ENCODE assay signal across 18 mouse cellular contexts in the genomic region with DNA sequence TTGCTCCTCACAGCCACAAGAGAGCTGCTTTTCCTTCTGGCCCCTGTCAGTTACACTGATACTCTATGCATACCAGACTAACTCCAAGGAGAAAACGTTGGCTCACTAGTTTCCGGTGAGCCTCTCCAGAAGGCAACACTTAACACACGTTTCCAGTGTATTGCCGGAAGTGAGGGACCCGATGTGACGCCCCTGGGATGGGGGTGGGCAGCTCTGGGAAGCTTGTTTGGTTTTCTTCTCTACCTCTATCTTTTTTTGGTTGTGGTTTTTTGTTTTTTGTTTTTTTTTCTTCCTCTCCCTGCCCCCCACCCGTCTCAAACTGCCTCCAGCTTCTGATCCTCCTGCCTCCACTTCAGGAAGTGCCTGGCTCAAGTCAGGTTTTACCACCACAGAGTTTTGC. TPM values are rescaled to one million over a fixed set of nuclear protein-coding genes. Genes with fewer than 3 reads are reported as not detected.
A peak's percentile ranks its signal among the peaks of the same experiment; 100 is the strongest.
DNase-seq lines count a peak whose midpoint lies in the region; ATAC-seq and TF ChIP-seq lines count a peak whose summit lies in the region.
"Had no signal": no experiment of that assay in that cellular context is flagged by ENCODE, and none has a peak within 500 bp of the region (broad histone marks: within the 10 kb centered on the region; RNA-seq: fewer than 3 reads in every experiment).

No protein-coding gene starts in this region.

- H3K9me3 ChIP-seq in heart, embryonic 16.5 days (replicated peaks; ENCODE audit: control insufficient read depth, low read length): no peaks in the 10 kb centered on the region
- no peaks in the 10 kb centered on the region for H3K9me3 ChIP-seq in MEL (replicated peaks; ENCODE audit: insufficient read depth, low read length)
- no peaks in the 10 kb centered on the region for H3K9me3 ChIP-seq in liver, embryonic 11.5 days (ENCODE audit: control insufficient read depth, low read length)
- H3K9me3 ChIP-seq in midbrain, postnatal 0 days (ENCODE audit: low read length): no peaks in the 10 kb centered on the region
- H3K9me3 ChIP-seq: embryonic facial prominence, embryonic 12.5 days had no signal

- no peak overlapping the region for H3K9ac ChIP-seq in heart, embryonic 16.5 days (ENCODE audit: low read length)
- no peak overlapping the region for H3K9ac ChIP-seq in heart, adult 2 months (ENCODE audit: low read depth, low read length)
- H3K9ac ChIP-seq in MEL (ENCODE audit: control insufficient read depth, low read depth, low read length, poor library complexity, severe bottlenecking): peak overlapping the region; percentile 96
- H3K9ac ChIP-seq in liver, embryonic 11.5 days (ENCODE audit: low read depth, low read length): 0 out of 2 replicates have a peak overlapping the region, but pooled peaks have one; percentile 2
- H3K9ac ChIP-seq in midbrain, postnatal 0 days (replicated peaks; ENCODE audit: low read length, poor library complexity, severe bottlenecking): no peak overlapping the region
- H3K9ac ChIP-seq: embryonic facial prominence, embryonic 12.5 days had no signal

- TF ChIP-seq RAD21 in MEL (IDR thresholded peaks at IDR 0.05; ENCODE audit: low read depth, low read length): no peak

- TF ChIP-seq POLR2A in heart, adult 2 months (IDR thresholded peaks at IDR 0.05; ENCODE audit: insufficient read depth, low read depth, low read length): no peak
- TF ChIP-seq POLR2A in MEL (IDR thresholded peaks at IDR 0.05; ENCODE audit: control insufficient read depth in 1 of 2, insufficient read depth in 1 of 2, low read depth in 1 of 2, low read length in 2 of 2, poor library complexity in 1 of 2): 0 out of 4 replicates have a peak, but pooled peaks of 1 of the 2 experiments have one; percentile 30
- TF ChIP-seq POLR2A in thymus, adult 2 months (IDR thresholded peaks at IDR 0.05; ENCODE audit: control insufficient read depth, extremely low read depth, insufficient read depth, low read length, poor library complexity): no peak

- H3K4me1 ChIP-seq in heart, embryonic 16.5 days (ENCODE audit: control insufficient read depth, insufficient read depth, low read length): peaks cover 8% of the 10 kb centered on the region
- H3K4me1 ChIP-seq in heart, adult 2 months (ENCODE audit: control insufficient read depth, insufficient read depth, low read length): 0 out of 2 replicates have a peak, but pooled peaks cover 1% of the 10 kb centered on the region
- H3K4me1 ChIP-seq in MEL (ENCODE audit: control insufficient read depth in 1 of 2, insufficient read depth in 2 of 2, low read length in 2 of 2): peaks cover 10 to 19% of the 10 kb centered on the region in 2 experiments
- peaks cover 11% of the 10 kb centered on the region for H3K4me1 ChIP-seq in liver, embryonic 11.5 days (replicated peaks; ENCODE audit: control insufficient read depth, insufficient read depth, low read length)
- peaks cover 17% of the 10 kb centered on the region for H3K4me1 ChIP-seq in thymus, adult 2 months (replicated peaks; ENCODE audit: control insufficient read depth, insufficient read depth, low read length)
- no peaks in the 10 kb centered on the region; the same call in 1 of the 2 replicates for H3K4me1 ChIP-seq in midbrain, postnatal 0 days (ENCODE audit: insufficient read depth, low read length)

- TF ChIP-seq CTCF in heart, adult 2 months (IDR thresholded peaks at IDR 0.05): no peak
- no peak for TF ChIP-seq CTCF in MEL (IDR thresholded peaks at IDR 0.05 in 2 of 3, conservative IDR thresholded peaks at IDR 0.05 in 1 of 3; ENCODE audit: control insufficient read depth in 1 of 3, insufficient read depth in 1 of 3, low read depth in 2 of 3, low read length in 3 of 3, poor library complexity in 1 of 3, severe bottlenecking in 1 of 3)
- TF ChIP-seq CTCF in thymus, adult 2 months (IDR thresholded peaks at IDR 0.05; ENCODE audit: borderline replicate concordance, control insufficient read depth, extremely low read depth, insufficient read depth, low read length, poor library complexity): no peak
- TF ChIP-seq CTCF in midbrain, postnatal 0 days (IDR thresholded peaks at IDR 0.05): no peak

- intact Hi-C loops in heart, adult 2 months (cut with DNase I): no loop called here

- H3K27me3 ChIP-seq in heart, embryonic 16.5 days (ENCODE audit: control insufficient read depth, insufficient read depth, low read length): no peaks in the 10 kb centered on the region
- H3K27me3 ChIP-seq in heart, adult 2 months (ENCODE audit: control insufficient read depth, insufficient read depth, low read length): no peaks in the 10 kb centered on the region
- no peaks in the 10 kb centered on the region for H3K27me3 ChIP-seq in MEL (ENCODE audit: control insufficient read depth in 1 of 2, insufficient read depth in 2 of 2, low read length in 2 of 2)
- H3K27me3 ChIP-seq in liver, embryonic 11.5 days (replicated peaks; ENCODE audit: control insufficient read depth, insufficient read depth, low read length): no peaks in the 10 kb centered on the region
- no peaks in the 10 kb centered on the region for H3K27me3 ChIP-seq in thymus, adult 2 months (ENCODE audit: control insufficient read depth, insufficient read depth, low read length)
- no peaks in the 10 kb centered on the region for H3K27me3 ChIP-seq in midbrain, postnatal 0 days (ENCODE audit: insufficient read depth, low read length)
- H3K27me3 ChIP-seq: embryonic facial prominence, embryonic 12.5 days had no signal

- no peak for DNase-seq in heart, adult 2 months
- DNase-seq in MEL (ENCODE audit: low read depth, low spot score): peak; percentile 78
- DNase-seq in liver, embryonic 11.5 days (ENCODE audit: low spot score): no peak
- peak; percentile 47 for DNase-seq in thymus, adult 2 months
- no peak for DNase-seq in retina, postnatal 1 day
- no peak for DNase-seq in midbrain, postnatal 0 days (ENCODE audit: low spot score)
- DNase-seq in testis, postnatal 10 days (ENCODE audit: low spot score): no peak
- DNase-seq: adrenal gland, adult 2 months; cerebellum, adult 11-12 months; heart, postnatal 10 days; lung, postnatal 10 days had no signal

- H3K4me3 ChIP-seq in heart, embryonic 16.5 days (ENCODE audit: low read length): no peak overlapping the region
- H3K4me3 ChIP-seq in heart, adult 2 months: no peak overlapping the region
- H3K4me3 ChIP-seq in MEL (ENCODE audit: control insufficient read depth in 1 of 2, insufficient read depth in 1 of 2, low read depth in 2 of 2, low read length in 2 of 2): peak overlapping the region; percentile 11 to 56; a peak in 3 of 4 replicates
- H3K4me3 ChIP-seq in liver, embryonic 11.5 days (ENCODE audit: low read depth, low read length): no peak overlapping the region
- no peak overlapping the region for H3K4me3 ChIP-seq in thymus, adult 2 months (ENCODE audit: control insufficient read depth, insufficient read depth, low read length)
- H3K4me3 ChIP-seq in midbrain, postnatal 0 days (ENCODE audit: low read depth, low read length): no peak overlapping the region
- H3K4me3 ChIP-seq: embryonic facial prominence, embryonic 12.5 days; myocyte had no signal

- TF ChIP-seq EP300 in heart, adult 2 months (IDR thresholded peaks at IDR 0.05; ENCODE audit: insufficient read depth, low read depth, low read length): no peak
- TF ChIP-seq EP300 in MEL (IDR thresholded peaks at IDR 0.05; ENCODE audit: low read depth in 1 of 2, low read length in 2 of 2): peak; percentile 31 to 48

- 63% methylated on average over 7 of the region's 7 CpGs for WGBS in heart, embryonic 16.5 days
- WGBS in heart, adult 2 months: 48% methylated on average over 7 of the region's 7 CpGs
- 42% methylated on average over 7 of the region's 7 CpGs for whole genome bisulfite sequencing in liver, embryonic 11.5 days
- WGBS in thymus, adult 2 months: 13% methylated on average over 7 of the region's 7 CpGs
- WGBS in midbrain, postnatal 0 days: 78% methylated on average over 7 of the region's 7 CpGs

- H3K4me2 ChIP-seq in heart, embryonic 16.5 days (ENCODE audit: low read depth, low read length): no peak overlapping the region
- peak overlapping the region; percentile 79 for H3K4me2 ChIP-seq in liver, embryonic 11.5 days
- no peak overlapping the region for H3K4me2 ChIP-seq in midbrain, postnatal 0 days (ENCODE audit: low read depth, low read length, poor library complexity, severe bottlenecking)
- H3K4me2 ChIP-seq: embryonic facial prominence, embryonic 12.5 days had no signal

- no peaks in the 10 kb centered on the region for H3K36me3 ChIP-seq in heart, embryonic 16.5 days (ENCODE audit: control insufficient read depth, insufficient read depth)
- peaks cover 6% of the 10 kb centered on the region; the same call in 1 of the 2 replicates for H3K36me3 ChIP-seq in heart, adult 2 months (ENCODE audit: control insufficient read depth, insufficient read depth, low read length)
- H3K36me3 ChIP-seq in MEL (ENCODE audit: control insufficient read depth in 1 of 2, insufficient read depth in 2 of 2, low read length in 2 of 2): peaks cover 0 to 24% of the 10 kb centered on the region in 2 experiments; a peak in 2 of 4 replicates
- no peaks in the 10 kb centered on the region for H3K36me3 ChIP-seq in liver, embryonic 11.5 days (ENCODE audit: control insufficient read depth, insufficient read depth, low read length)
- H3K36me3 ChIP-seq in thymus, adult 2 months (ENCODE audit: control insufficient read depth, insufficient read depth, low read length): no peaks in the 10 kb centered on the region
- H3K36me3 ChIP-seq in midbrain, postnatal 0 days (ENCODE audit: insufficient read depth, low read length): no peaks in the 10 kb centered on the region
- H3K36me3 ChIP-seq: embryonic facial prominence, embryonic 12.5 days had no signal

- no peaks in the 10 kb centered on the region for H3K79me2 ChIP-seq in heart, adult 2 months (replicated peaks; ENCODE audit: control insufficient read depth, insufficient read depth, low read length)
- H3K79me2 ChIP-seq in MEL (ENCODE audit: control insufficient read depth, insufficient read depth, low read length, poor library complexity): peaks cover 11% of the 10 kb centered on the region

- peak overlapping the region; percentile 11; the same call in 1 of the 2 replicates for H3K27ac ChIP-seq in heart, embryonic 16.5 days (ENCODE audit: low read length)
- no peak overlapping the region for H3K27ac ChIP-seq in heart, adult 2 months
- peak overlapping the region; percentile 99 for H3K27ac ChIP-seq in MEL (ENCODE audit: control insufficient read depth, low read depth, low read length)
- H3K27ac ChIP-seq in liver, embryonic 11.5 days (ENCODE audit: low read depth, low read length): peak overlapping the region; percentile 30; the same call in 1 of the 2 replicates
- peak overlapping the region; percentile 96 for H3K27ac ChIP-seq in thymus, adult 2 months (ENCODE audit: control insufficient read depth, insufficient read depth, low read length)
- H3K27ac ChIP-seq in midbrain, postnatal 0 days (ENCODE audit: low read depth, low read length): no peak overlapping the region
- H3K27ac ChIP-seq: embryonic facial prominence, embryonic 12.5 days had no signal

- no peak for ATAC-seq in heart, embryonic 16.5 days (replicated peaks; ENCODE audit: extremely low read depth, insufficient read depth, low FRiP score)
- ATAC-seq in liver, embryonic 11.5 days (replicated peaks; ENCODE audit: low FRiP score): no peak
- ATAC-seq in midbrain, postnatal 0 days (ENCODE audit: low FRiP score): no peak
- ATAC-seq: forebrain, embryonic 14.5 days had no signal

RNA-seq across cellular contexts. Expression of a gene that starts 18.1 kb away (rescaled TPM):
- polyA plus RNA-seq in heart, embryonic 16.5 days (2015; fragmentation: Nextera tagmentation; extraction: Ambion mirVana): 528 and 599 TPM in 2 replicates
- 100 to 1,000 TPM; 185 to 192 TPM for total RNA-seq in heart, adult 2 months (2021)
- polyA plus RNA-seq in heart, adult 2 months (2012; rRNA removed): 66.1 and 95.9 TPM in 2 replicates
- total RNA-seq in MEL (2012; rRNA removed): 868 and 882 TPM in 2 replicates
- polyA plus RNA-seq in MEL (2012; ENCODE audit: insufficient read depth in 1 of 2, insufficient read length in 2 of 2, low read depth in 1 of 2, low replicate concordance in 2 of 2, missing spikeins in 1 of 2): 1,000 to 10,000 TPM in 1 of 2 experiments, 100 to 1,000 TPM in 1; 722 to 2,287 TPM
- 960 and 1,037 TPM in 2 replicates for polyA plus RNA-seq in liver, embryonic 11.5 days (2014; fragmentation: Nextera tagmentation; extraction: Ambion mirVana)
- polyA plus RNA-seq in thymus, adult 2 months (2012; rRNA removed): 316 and 376 TPM in 2 replicates
- total RNA-seq in midbrain, postnatal 0 days (2014; rRNA removed): 154 and 159 TPM in 2 replicates
- polyA plus RNA-seq in midbrain, postnatal 0 days (2015; fragmentation: Nextera tagmentation; extraction: Ambion mirVana): 173 and 183 TPM in 2 replicates

RNA-seq across cellular contexts. Expression of a gene that starts 20.1 kb away (rescaled TPM):
- 2.0 and 3.0 TPM in 2 replicates for polyA plus RNA-seq in heart, embryonic 16.5 days (2015; fragmentation: Nextera tagmentation; extraction: Ambion mirVana)
- under 1 TPM; 0.47 to 0.64 TPM for total RNA-seq in heart, adult 2 months (2021)
- 0.09 and 0.29 TPM in 2 replicates for polyA plus RNA-seq in heart, adult 2 months (2012; rRNA removed)
- 17.9 and 20.4 TPM in 2 replicates for total RNA-seq in MEL (2012; rRNA removed)
- polyA plus RNA-seq in MEL (2012; ENCODE audit: insufficient read depth in 1 of 2, insufficient read length in 2 of 2, low read depth in 1 of 2, low replicate concordance in 2 of 2, missing spikeins in 1 of 2): 10 to 100 TPM in 1 of 2 experiments, not detected in 1; 18.6 TPM
- polyA plus RNA-seq in liver, embryonic 11.5 days (2014; fragmentation: Nextera tagmentation; extraction: Ambion mirVana): 8.2 and 8.7 TPM in 2 replicates
- 2.0 and 2.9 TPM in 2 replicates for polyA plus RNA-seq in thymus, adult 2 months (2012; rRNA removed)
- total RNA-seq in midbrain, postnatal 0 days (2014; rRNA removed): 14.5 and 18.6 TPM in 2 replicates
- polyA plus RNA-seq in midbrain, postnatal 0 days (2015; fragmentation: Nextera tagmentation; extraction: Ambion mirVana): 16.1 and 16.6 TPM in 2 replicates

RNA-seq across cellular contexts. Expression of a gene that starts 41.0 kb away (rescaled TPM):
- polyA plus RNA-seq in heart, embryonic 16.5 days (2015; fragmentation: Nextera tagmentation; extraction: Ambion mirVana): 66.9 and 68.9 TPM in 2 replicates
- 10 to 100 TPM; 28.4 to 30.9 TPM for total RNA-seq in heart, adult 2 months (2021)
- 23.5 and 27.8 TPM in 2 replicates for polyA plus RNA-seq in heart, adult 2 months (2012; rRNA removed)
- total RNA-seq in MEL (2012; rRNA removed): 41.5 and 52.4 TPM in 2 replicates
- polyA plus RNA-seq in MEL (2012; ENCODE audit: insufficient read depth in 1 of 2, insufficient read length in 2 of 2, low read depth in 1 of 2, low replicate concordance in 2 of 2, missing spikeins in 1 of 2): 10 to 100 TPM in 1 of 2 experiments, not detected in 1; 53.8 TPM
- polyA plus RNA-seq in liver, embryonic 11.5 days (2014; fragmentation: Nextera tagmentation; extraction: Ambion mirVana): 81.0 and 82.3 TPM in 2 replicates
- polyA plus RNA-seq in thymus, adult 2 months (2012; rRNA removed): 23.3 and 25.5 TPM in 2 replicates
- 75.0 and 95.9 TPM in 2 replicates for total RNA-seq in midbrain, postnatal 0 days (2014; rRNA removed)
- 109 and 122 TPM in 2 replicates for polyA plus RNA-seq in midbrain, postnatal 0 days (2015; fragmentation: Nextera tagmentation; extraction: Ambion mirVana)

RNA-seq across cellular contexts. Expression of a gene that starts 55.5 kb away (rescaled TPM):
- 1.8 and 1.9 TPM in 2 replicates for polyA plus RNA-seq in heart, embryonic 16.5 days (2015; fragmentation: Nextera tagmentation; extraction: Ambion mirVana)
- not detected for total RNA-seq in heart, adult 2 months (2021)
- 0.25 TPM in 1 of 2 replicates, not detected in the other for polyA plus RNA-seq in heart, adult 2 months (2012; rRNA removed)
- total RNA-seq in MEL (2012; rRNA removed): not detected in 2 replicates
- under 1 TPM in 1 of 2 experiments, not detected in 1; 0.22 TPM for polyA plus RNA-seq in MEL (2012; ENCODE audit: insufficient read depth in 1 of 2, insufficient read length in 2 of 2, low read depth in 1 of 2, low replicate concordance in 2 of 2, missing spikeins in 1 of 2)
- polyA plus RNA-seq in liver, embryonic 11.5 days (2014; fragmentation: Nextera tagmentation; extraction: Ambion mirVana): 1.2 and 2.1 TPM in 2 replicates
- 0.37 and 0.77 TPM in 2 replicates for polyA plus RNA-seq in thymus, adult 2 months (2012; rRNA removed)
- total RNA-seq in midbrain, postnatal 0 days (2014; rRNA removed): not detected in 2 replicates
- 0.49 and 0.96 TPM in 2 replicates for polyA plus RNA-seq in midbrain, postnatal 0 days (2015; fragmentation: Nextera tagmentation; extraction: Ambion mirVana)
- total RNA-seq: adrenal gland, adult 2 months; gastrocnemius, adult 8-10 months; heart, postnatal 10 days; left cerebral cortex, postnatal 10 days had no signal
- polyA plus RNA-seq: adrenal gland, adult 2 months; large intestine, adult 2 months had no signal

Comparison
In these comparisons a context has a peak if more than half of its experiments do, and no peak if none do; other contexts are left out.
1. H3K27ac ChIP-seq: peak in heart, embryonic 16.5 days (single experiment), MEL (single experiment), liver, embryonic 11.5 days (single experiment) and thymus, adult 2 months (single experiment); none in heart, adult 2 months (single experiment) and midbrain, postnatal 0 days (single experiment).
2. H3K4me3 ChIP-seq: peak in MEL (2 of 2); none in heart, embryonic 16.5 days (single experiment), heart, adult 2 months (single experiment), liver, embryonic 11.5 days (single experiment), thymus, adult 2 months (single experiment) and midbrain, postnatal 0 days (single experiment).
3. H3K9ac ChIP-seq: peak in MEL (single experiment) and liver, embryonic 11.5 days (single experiment); none in heart, embryonic 16.5 days (single experiment), heart, adult 2 months (single experiment) and midbrain, postnatal 0 days (single experiment).
4. DNase-seq: peak in MEL (single experiment) and thymus, adult 2 months (single experiment); none in heart, adult 2 months (0 of 2), liver, embryonic 11.5 days (single experiment), retina, postnatal 1 day (single experiment), midbrain, postnatal 0 days (single experiment) and testis, postnatal 10 days (single experiment).